Mouse (Mus musculus): ENCODE data around the gene Olfr141. TPM values are rescaled to one million over a fixed set of nuclear protein-coding genes. Genes with fewer than 3 reads are reported as not detected.

Gene Olfr141
- not detected for polyA plus RNA-seq (2014; fragmentation: Illumina TruSeq; extraction: RNeasy Lipid Tissue Mini Kit (QIAGEN cat#74804); ENCODE audit: low read depth, low replicate concordance)

DNA sequence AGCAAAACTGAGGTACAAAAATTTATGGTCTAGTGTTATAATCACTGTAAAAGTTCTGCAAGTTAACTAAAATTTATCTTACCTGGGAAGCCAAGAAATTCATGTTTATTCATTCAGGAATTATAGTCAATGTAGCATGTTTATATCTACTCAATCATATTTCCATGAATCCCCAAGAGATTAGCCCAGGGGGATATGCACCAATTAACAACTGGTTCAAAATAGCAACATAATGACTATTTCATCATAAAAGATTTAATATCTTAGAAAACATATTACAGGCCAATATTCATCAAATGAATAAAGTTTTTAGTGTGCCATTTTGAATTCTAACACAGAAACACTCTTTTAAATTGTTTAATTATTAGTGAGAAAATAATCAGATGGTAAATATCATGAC, at the start of gene Olfr141:
Gene Olfr141 (minus strand): TSS at position 101 of the 400 bp plus-strand sequence.

DNA sequence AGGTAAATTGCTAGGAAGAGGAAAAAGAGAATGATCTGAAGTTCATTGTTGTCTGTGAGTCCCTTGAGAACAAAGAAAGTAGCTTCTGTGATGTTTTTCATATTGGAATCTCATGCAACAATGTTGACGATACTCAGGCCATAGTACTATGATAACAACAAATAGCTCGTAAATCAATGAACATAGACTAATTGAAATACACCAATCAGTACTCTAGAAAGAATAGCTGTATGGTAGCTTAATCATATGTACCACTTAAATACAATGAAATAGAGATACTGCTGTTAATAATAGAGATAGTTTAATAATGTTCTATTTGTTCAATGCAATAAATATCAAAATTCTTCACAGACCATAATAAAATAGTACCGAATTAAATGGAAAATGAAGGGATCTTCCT, 41.8 kb upstream of the Olfr141 start, which contains the start of gene Olfr1095:
Gene Olfr1095 (minus strand): TSS at position 101 of the 400 bp plus-strand sequence.

GRCm38 (mm10) chr2:86824363-86824762, 14.5 kb upstream of the Olfr141 start, which contains the start of gene Olfr1094:
Gene Olfr1094 (plus strand): TSS chr2:86824663.

GRCm38 (mm10) chr2:86782179-86782578, 27.6 kb downstream of the Olfr141 start, which contains the start of gene Olfr1093:
Gene Olfr1093 (plus strand): TSS chr2:86782479.

GRCm38 (mm10) chr2:86758893-86759292, 50.9 kb downstream of the Olfr141 start, which contains the start of gene Olfr1090:
Gene Olfr1090 (minus strand): TSS chr2:86758993.

Other genes starting within 250 kb of the Olfr141 start
- not detected for gene Olfr1082, start 211.1 kb downstream of the Olfr141 start, polyA plus RNA-seq (2014; fragmentation: Illumina TruSeq; extraction: RNeasy Lipid Tissue Mini Kit (QIAGEN cat#74804); ENCODE audit: low read depth, low replicate concordance)
- not detected for gene Olfr1084, start 170.3 kb downstream of the Olfr141 start, polyA plus RNA-seq (2014; fragmentation: Illumina TruSeq; extraction: RNeasy Lipid Tissue Mini Kit (QIAGEN cat#74804); ENCODE audit: low read depth, low replicate concordance)
- not detected for gene Olfr1085, start 148.0 kb downstream of the Olfr141 start, polyA plus RNA-seq (2014; fragmentation: Illumina TruSeq; extraction: RNeasy Lipid Tissue Mini Kit (QIAGEN cat#74804); ENCODE audit: low read depth, low replicate concordance)
- gene Olfr1086, start 129.9 kb downstream of the Olfr141 start, polyA plus RNA-seq (2014; fragmentation: Illumina TruSeq; extraction: RNeasy Lipid Tissue Mini Kit (QIAGEN cat#74804); ENCODE audit: low read depth, low replicate concordance), result not detected
- not detected for gene Olfr1087, start 111.6 kb downstream of the Olfr141 start, polyA plus RNA-seq (2014; fragmentation: Illumina TruSeq; extraction: RNeasy Lipid Tissue Mini Kit (QIAGEN cat#74804); ENCODE audit: low read depth, low replicate concordance)
- not detected for gene Olfr1089, start 76.3 kb downstream of the Olfr141 start, polyA plus RNA-seq (2014; fragmentation: Illumina TruSeq; extraction: RNeasy Lipid Tissue Mini Kit (QIAGEN cat#74804); ENCODE audit: low read depth, low replicate concordance)
- not detected for gene Olfr1090, start 51.0 kb downstream of the Olfr141 start, polyA plus RNA-seq (2014; fragmentation: Illumina TruSeq; extraction: RNeasy Lipid Tissue Mini Kit (QIAGEN cat#74804); ENCODE audit: low read depth, low replicate concordance)
- gene Olfr1093, start 27.5 kb downstream of the Olfr141 start, polyA plus RNA-seq (2014; fragmentation: Illumina TruSeq; extraction: RNeasy Lipid Tissue Mini Kit (QIAGEN cat#74804); ENCODE audit: low read depth, low replicate concordance), result not detected
- not detected for gene Olfr1094, start 14.6 kb upstream of the Olfr141 start, polyA plus RNA-seq (2014; fragmentation: Illumina TruSeq; extraction: RNeasy Lipid Tissue Mini Kit (QIAGEN cat#74804); ENCODE audit: low read depth, low replicate concordance)
- not detected for gene Olfr1095, start 41.7 kb upstream of the Olfr141 start, polyA plus RNA-seq (2014; fragmentation: Illumina TruSeq; extraction: RNeasy Lipid Tissue Mini Kit (QIAGEN cat#74804); ENCODE audit: low read depth, low replicate concordance)
- gene Gm13723, start 64.8 kb upstream of the Olfr141 start, polyA plus RNA-seq (2014; fragmentation: Illumina TruSeq; extraction: RNeasy Lipid Tissue Mini Kit (QIAGEN cat#74804); ENCODE audit: low read depth, low replicate concordance), result not detected
- not detected for gene Olfr1097, start 82.2 kb upstream of the Olfr141 start, polyA plus RNA-seq (2014; fragmentation: Illumina TruSeq; extraction: RNeasy Lipid Tissue Mini Kit (QIAGEN cat#74804); ENCODE audit: low read depth, low replicate concordance)
- not detected for gene Olfr1098, start 114.5 kb upstream of the Olfr141 start, polyA plus RNA-seq (2014; fragmentation: Illumina TruSeq; extraction: RNeasy Lipid Tissue Mini Kit (QIAGEN cat#74804); ENCODE audit: low read depth, low replicate concordance)
- not detected for gene Olfr1099, start 150.7 kb upstream of the Olfr141 start, polyA plus RNA-seq (2014; fragmentation: Illumina TruSeq; extraction: RNeasy Lipid Tissue Mini Kit (QIAGEN cat#74804); ENCODE audit: low read depth, low replicate concordance)
- not detected for gene Olfr1100, start 169.9 kb upstream of the Olfr141 start, polyA plus RNA-seq (2014; fragmentation: Illumina TruSeq; extraction: RNeasy Lipid Tissue Mini Kit (QIAGEN cat#74804); ENCODE audit: low read depth, low replicate concordance)
- not detected for gene Olfr1101, start 181.2 kb upstream of the Olfr141 start, polyA plus RNA-seq (2014; fragmentation: Illumina TruSeq; extraction: RNeasy Lipid Tissue Mini Kit (QIAGEN cat#74804); ENCODE audit: low read depth, low replicate concordance)
- gene Olfr1102, start 188.4 kb upstream of the Olfr141 start, polyA plus RNA-seq (2014; fragmentation: Illumina TruSeq; extraction: RNeasy Lipid Tissue Mini Kit (QIAGEN cat#74804); ENCODE audit: low read depth, low replicate concordance), result not detected
- gene Olfr1104, start 217.1 kb upstream of the Olfr141 start, polyA plus RNA-seq (2014; fragmentation: Illumina TruSeq; extraction: RNeasy Lipid Tissue Mini Kit (QIAGEN cat#74804); ENCODE audit: low read depth, low replicate concordance), result not detected
- gene Olfr1105, start 226.5 kb upstream of the Olfr141 start, polyA plus RNA-seq (2014; fragmentation: Illumina TruSeq; extraction: RNeasy Lipid Tissue Mini Kit (QIAGEN cat#74804); ENCODE audit: low read depth, low replicate concordance), result not detected
- not detected for gene Olfr1106, start 242.3 kb upstream of the Olfr141 start, polyA plus RNA-seq (2014; fragmentation: Illumina TruSeq; extraction: RNeasy Lipid Tissue Mini Kit (QIAGEN cat#74804); ENCODE audit: low read depth, low replicate concordance)

Measured in adrenal gland, adult 10 weeks (tissue).